Mouse (Mus musculus) kidney, adult 2 months (tissue): ENCODE data around the gene Dync1li1.

Source experiments
- CTCF ChIP-seq: fragments of 200-500 bp; conservative IDR thresholded peaks from 2 replicates; pipeline ENCODE4 v1.5.1; 2011; ENCODE audit warnings: low read depth, mild to moderate bottlenecking, control low read depth, low read length, moderate library complexity, mixed read lengths; ENCODE audit not compliant: insufficient read depth, insufficient read length
- POLR2A ChIP-seq: fragments of 200-500 bp; IDR thresholded peaks from one replicate; pipeline ENCODE4 v1.6.1; 2011; ENCODE audit warnings: low read depth, low read length, control low read depth

DNA sequence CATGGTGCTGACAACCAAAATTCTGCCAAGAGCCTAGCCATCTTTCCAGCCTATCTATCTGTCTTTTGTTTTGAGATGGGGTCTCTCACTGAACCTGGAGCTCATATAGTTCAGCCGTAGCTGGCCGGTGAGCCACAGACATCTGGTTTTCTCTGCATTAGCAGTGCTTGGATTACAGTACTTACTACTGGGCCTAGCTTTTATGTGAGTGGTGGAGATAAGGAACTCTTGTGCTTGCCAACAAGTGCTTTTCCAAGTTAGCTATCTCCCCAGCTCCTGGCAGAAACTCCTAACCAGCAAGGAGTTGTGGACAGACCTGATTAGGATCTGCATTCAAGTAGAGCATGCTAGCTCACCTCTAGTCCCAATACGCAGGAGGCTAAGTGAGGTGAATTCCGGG, 19.2 kb downstream of the Dync1li1 start:
- no peak for TF ChIP-seq CTCF
- no peak for TF ChIP-seq POLR2A
